Mouse (Mus musculus): ENCODE data around the gene Slc25a35.

DNA sequence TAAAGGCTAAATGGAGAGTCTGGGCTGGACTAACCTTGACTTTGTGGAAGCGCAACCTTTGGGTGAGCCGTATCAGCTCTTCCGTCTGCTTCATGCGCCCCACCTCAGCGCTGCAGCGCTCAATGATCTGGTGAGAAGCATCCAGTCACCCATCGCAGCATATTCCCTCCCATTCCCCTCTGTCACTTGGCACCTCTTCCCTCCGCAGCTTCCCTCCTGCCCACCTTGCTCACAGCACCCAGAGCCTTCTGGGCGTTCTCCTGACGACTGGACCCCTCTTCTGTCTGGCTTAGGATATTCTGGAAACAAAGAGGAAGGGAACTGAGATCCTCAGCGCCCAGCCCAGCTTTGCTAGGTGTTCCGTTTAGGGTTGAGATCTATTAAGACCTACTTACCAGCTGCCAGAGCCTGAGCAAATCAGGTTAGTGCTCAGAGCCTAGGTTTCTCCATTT, 20.4 kb upstream of the Slc25a35 start:
- TF ChIP-seq POLR2A (IDR thresholded peaks at IDR 0.05; ENCODE audit: borderline replicate concordance, low read depth, low read length), result no peak
- TF ChIP-seq CTCF (IDR thresholded peaks at IDR 0.05; ENCODE audit: low read depth, low read length), result no peak

All from bone marrow macrophage, adult 2 months (primary cell).